ENCODE assay signal across 8 mouse cellular contexts in genomic region chrX:38189552-38190457, GRCm38 (mm10). TPM values are rescaled to one million over a fixed set of nuclear protein-coding genes. Genes with fewer than 3 reads are reported as not detected.
DNase-seq lines count a peak whose midpoint lies in the region; ATAC-seq and TF ChIP-seq lines count a peak whose summit lies in the region.

Gene Zbtb33 (plus strand): TSS chrX:38189793.

- peak; percentile 93 for DNase-seq in brain, adult 2 months (ENCODE audit: low read depth, low spot score)
- DNase-seq in heart, embryonic 10.5 days (ENCODE audit: low spot score): peak; percentile 93
- DNase-seq in midbrain, postnatal 0 days (ENCODE audit: low spot score): peak; percentile 85
- DNase-seq in spleen, postnatal 10 days (ENCODE audit: low spot score in 2 of 2): peak; percentile 80 to 89

- peak within 1 kb of the TSS; percentile 61 for H3K4me2 ChIP-seq in kidney, embryonic 15.5 days
- H3K4me2 ChIP-seq in limb, embryonic 15.5 days: peak within 1 kb of the TSS; percentile 47
- H3K4me2 ChIP-seq in midbrain, postnatal 0 days (ENCODE audit: low read depth, low read length, poor library complexity, severe bottlenecking): peak within 1 kb of the TSS; percentile 49

- H3K27me3 ChIP-seq in C2C12 (ENCODE audit: control insufficient read depth, insufficient read depth, insufficient read length): no peaks in the 10 kb centered on the region
- no peaks in the 10 kb centered on the region for H3K27me3 ChIP-seq in heart, embryonic 10.5 days (ENCODE audit: insufficient read depth, poor library complexity, severe bottlenecking)
- H3K27me3 ChIP-seq in kidney, embryonic 15.5 days: no peaks in the 10 kb centered on the region
- no peaks in the 10 kb centered on the region for H3K27me3 ChIP-seq in limb, embryonic 15.5 days
- no peaks in the 10 kb centered on the region for H3K27me3 ChIP-seq in midbrain, postnatal 0 days (ENCODE audit: insufficient read depth, low read length)

- 14% methylated on average over 70 of the region's 72 CpGs for WGBS in heart, embryonic 10.5 days
- WGBS in kidney, embryonic 15.5 days: 19% methylated on average over 69 of the region's 72 CpGs
- WGBS in limb, embryonic 15.5 days: 25% methylated on average over 72 of the region's 72 CpGs
- 18% methylated on average over 63 of the region's 72 CpGs for WGBS in midbrain, postnatal 0 days

- H3K9ac ChIP-seq in kidney, embryonic 15.5 days: peak within 1 kb of the TSS; percentile 62
- H3K9ac ChIP-seq in limb, embryonic 15.5 days: peak within 1 kb of the TSS; percentile 68
- peak within 1 kb of the TSS; percentile 67 for H3K9ac ChIP-seq in midbrain, postnatal 0 days (replicated peaks; ENCODE audit: low read length, poor library complexity, severe bottlenecking)

- H3K4me3 ChIP-seq in C2C12 (ENCODE audit: insufficient read depth, poor library complexity, severe bottlenecking): peak within 1 kb of the TSS; percentile 48
- peak within 1 kb of the TSS; percentile 73 for H3K4me3 ChIP-seq in embryonic fibroblast, embryonic 13.5 days (ENCODE audit: insufficient read depth, low read length)
- peak within 1 kb of the TSS; percentile 69 for H3K4me3 ChIP-seq in heart, embryonic 10.5 days
- H3K4me3 ChIP-seq in kidney, embryonic 15.5 days (replicated peaks): peak within 1 kb of the TSS; percentile 67
- H3K4me3 ChIP-seq in limb, embryonic 15.5 days: peak within 1 kb of the TSS; percentile 61
- peak within 1 kb of the TSS; percentile 66 for H3K4me3 ChIP-seq in midbrain, postnatal 0 days (ENCODE audit: low read depth, low read length)

- TF ChIP-seq CTCF in C2C12 (IDR thresholded peaks at IDR 0.05; ENCODE audit: control insufficient read depth, insufficient read depth, insufficient read length): peak; percentile 83
- TF ChIP-seq CTCF in embryonic fibroblast, embryonic 13.5 days (IDR thresholded peaks at IDR 0.05; ENCODE audit: borderline replicate concordance, insufficient read depth, low read length): peak; percentile 45; the same call in 1 of the 2 replicates
- TF ChIP-seq CTCF in midbrain, postnatal 0 days (IDR thresholded peaks at IDR 0.05): peak; percentile 85

- peak; percentile 64 for TF ChIP-seq POLR2A in embryonic fibroblast, embryonic 13.5 days (IDR thresholded peaks at IDR 0.05; ENCODE audit: low read depth, low read length)

- H3K4me1 ChIP-seq in embryonic fibroblast, embryonic 13.5 days (ENCODE audit: control insufficient read depth, insufficient read depth, low read length): no peaks in the 10 kb centered on the region; the same call in 1 of the 2 replicates
- H3K4me1 ChIP-seq in heart, embryonic 10.5 days: no peaks in the 10 kb centered on the region
- H3K4me1 ChIP-seq in kidney, embryonic 15.5 days: peaks cover 4% of the 10 kb centered on the region; the same call in 1 of the 2 replicates
- no peaks in the 10 kb centered on the region for H3K4me1 ChIP-seq in limb, embryonic 15.5 days
- H3K4me1 ChIP-seq in midbrain, postnatal 0 days (ENCODE audit: insufficient read depth, low read length): no peaks in the 10 kb centered on the region

- no peaks in the 10 kb centered on the region for H3K36me3 ChIP-seq in C2C12 (ENCODE audit: control insufficient read depth, insufficient read depth)
- peaks cover 5% of the 10 kb centered on the region for H3K36me3 ChIP-seq in heart, embryonic 10.5 days
- peaks cover 15% of the 10 kb centered on the region for H3K36me3 ChIP-seq in kidney, embryonic 15.5 days
- no peaks in the 10 kb centered on the region for H3K36me3 ChIP-seq in limb, embryonic 15.5 days
- no peaks in the 10 kb centered on the region for H3K36me3 ChIP-seq in midbrain, postnatal 0 days (ENCODE audit: insufficient read depth, low read length)

- H3K79me2 ChIP-seq in C2C12 (ENCODE audit: control insufficient read depth, insufficient read depth): peaks cover 40% of the 10 kb centered on the region

- no peaks in the 10 kb centered on the region for H3K9me3 ChIP-seq in heart, embryonic 10.5 days
- no peaks in the 10 kb centered on the region for H3K9me3 ChIP-seq in kidney, embryonic 15.5 days (replicated peaks)
- no peaks in the 10 kb centered on the region for H3K9me3 ChIP-seq in limb, embryonic 15.5 days
- no peaks in the 10 kb centered on the region for H3K9me3 ChIP-seq in midbrain, postnatal 0 days (ENCODE audit: low read length)

- peaks cover 25% of the 10 kb centered on the region for H3K79me3 ChIP-seq in C2C12 (ENCODE audit: low read depth)

- peak; percentile 97 for ATAC-seq in kidney, embryonic 15.5 days (replicated peaks; ENCODE audit: low FRiP score)
- ATAC-seq in limb, embryonic 15.5 days (ENCODE audit: insufficient number of reproducible peaks, low FRiP score, low TSS enrichment, low read depth): peak; percentile 89
- ATAC-seq in midbrain, postnatal 0 days (ENCODE audit: low FRiP score): peak; percentile 97

- peak within 1 kb of the TSS; percentile 78 for H3K27ac ChIP-seq in embryonic fibroblast, embryonic 13.5 days (ENCODE audit: insufficient read depth, low read length)
- H3K27ac ChIP-seq in heart, embryonic 10.5 days: peak within 1 kb of the TSS; percentile 90
- peak within 1 kb of the TSS; percentile 86 for H3K27ac ChIP-seq in kidney, embryonic 15.5 days
- H3K27ac ChIP-seq in limb, embryonic 15.5 days: peak within 1 kb of the TSS; percentile 86
- peak within 1 kb of the TSS; percentile 86 for H3K27ac ChIP-seq in midbrain, postnatal 0 days (ENCODE audit: low read depth, low read length)

- peak within 1 kb of the TSS; percentile 95 for H3ac ChIP-seq in C2C12 (ENCODE audit: control insufficient read depth, insufficient read length, low read depth)

TF ChIP-seq in C2C12, 6 proteins besides CTCF, POLR2A, EP300 and RAD21:
- TF ChIP-seq MYOG (IDR thresholded peaks at IDR 0.05; ENCODE audit: control insufficient read depth, extremely low read depth, insufficient read length) (no peak), MAX (IDR thresholded peaks at IDR 0.05) (peak; percentile 70)

RNA-seq across cellular contexts. Expression of gene Zbtb33, which starts in this region (rescaled TPM):
- 2.7 TPM for polyA plus RNA-seq in C2C12 (2012; fragmentation: generic; extraction: Trizol)
- 24.8 and 28.4 TPM in 2 replicates for polyA plus RNA-seq in embryonic fibroblast, embryonic 13.5 days (2011; ENCODE audit: insufficient read length, low read depth, missing spikeins)
- polyA plus RNA-seq in heart, embryonic 10.5 days (2016; fragmentation: Nextera tagmentation; extraction: Ambion mirVana): 1.9 and 5.0 TPM in 2 replicates
- polyA plus RNA-seq in kidney, embryonic 15.5 days (2015; fragmentation: Nextera tagmentation; extraction: Ambion mirVana): 4.0 and 4.7 TPM in 2 replicates
- polyA plus RNA-seq in limb, embryonic 15.5 days (2015; fragmentation: Nextera tagmentation; extraction: Ambion mirVana): 2.9 and 4.1 TPM in 2 replicates
- total RNA-seq in midbrain, postnatal 0 days (2014; rRNA removed): 27.3 and 33.0 TPM in 2 replicates
- polyA plus RNA-seq in midbrain, postnatal 0 days (2015; fragmentation: Nextera tagmentation; extraction: Ambion mirVana): 3.3 and 3.7 TPM in 2 replicates

Comparison
In these comparisons a context has a peak if more than half of its experiments do, and no peak if none do; other contexts are left out.
1. Peak in every context shown above with its lines: DNase-seq, ATAC-seq, H3K4me3 ChIP-seq and H3K27ac ChIP-seq.